Mouse (Mus musculus) E14TG2a.4 (cell line): ENCODE results near the gene Dusp5.

Experiments used
- CTCF ChIP-seq: conservative IDR thresholded peaks from 2 replicates; pipeline ENCODE4 v1.5.1; 2014; ENCODE audit warnings: low read length
- NANOG ChIP-seq: IDR thresholded peaks from 2 replicates; pipeline ENCODE4 v1.6.1; 2014; ENCODE audit warnings: borderline replicate concordance, low read length, mixed read lengths
- POU5F1 ChIP-seq: IDR thresholded peaks from 2 replicates; pipeline ENCODE4 v1.6.1; 2014; ENCODE audit warnings: low read length, borderline replicate concordance

DNA sequence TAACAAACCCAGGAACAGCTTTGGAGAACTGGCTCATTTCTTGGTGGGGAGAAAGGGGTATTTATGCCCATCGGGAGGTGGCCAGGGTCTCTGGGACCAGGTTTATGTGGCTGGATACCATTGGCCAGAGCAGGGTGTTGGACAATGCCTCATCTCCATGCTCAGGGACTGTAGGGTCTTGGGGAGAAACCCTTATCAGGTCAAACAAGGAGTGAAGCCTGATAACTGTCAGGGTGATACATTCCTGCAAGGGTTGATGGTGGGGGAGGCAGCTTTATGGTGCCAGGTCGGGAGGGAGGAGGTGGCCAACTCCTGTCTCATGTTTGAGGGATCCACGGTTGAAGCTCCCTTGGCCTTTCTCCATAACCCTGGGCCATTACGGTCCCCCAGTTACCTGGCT lies 42.1 kb downstream of the Dusp5 start:
- TF ChIP-seq CTCF (no peak), NANOG (no peak), POU5F1 (no peak)
